Mouse (Mus musculus) kidney, adult 2 months (tissue): ENCODE measurements around the gene Ptn.

Source experiments
- CTCF ChIP-seq: fragments of 200-500 bp; conservative IDR thresholded peaks from 2 replicates; pipeline ENCODE4 v1.5.1; 2011; ENCODE audit warnings: low read depth, mild to moderate bottlenecking, control low read depth, low read length, moderate library complexity, mixed read lengths; ENCODE audit not compliant: insufficient read depth, insufficient read length
- POLR2A ChIP-seq: fragments of 200-500 bp; IDR thresholded peaks from one replicate; pipeline ENCODE4 v1.6.1; 2011; ENCODE audit warnings: low read depth, low read length, control low read depth

GRCm38 (mm10) chr6:36843031-36843488 lies 33.0 kb upstream of the Ptn start:
- no peak for TF ChIP-seq POLR2A
- TF ChIP-seq CTCF, result no peak
